Comparison of ENCODE assay signal across 13 mouse cellular contexts in genomic region chr17:6110956-6111355, GRCm38 (mm10). TPM values are rescaled to one million over a fixed set of nuclear protein-coding genes. Genes with fewer than 3 reads are reported as not detected.
DNase-seq lines count a peak whose midpoint lies in the region; ATAC-seq and TF ChIP-seq lines count a peak whose summit lies in the region.
"Had no signal": no experiment of that assay in that cellular context is flagged by ENCODE, and none has a peak within 500 bp of the region (broad histone marks: within the 10 kb centered on the region; RNA-seq: fewer than 3 reads in every experiment).

No protein-coding gene starts in this region.

- TF ChIP-seq EP300 in lung, postnatal 0 days (IDR thresholded peaks at IDR 0.05): no peak

- no peak overlapping the region for H3K27ac ChIP-seq in forebrain, postnatal 0 days (ENCODE audit: low read depth, low read length)
- H3K27ac ChIP-seq in forebrain, embryonic 15.5 days (replicated peaks): no peak overlapping the region
- H3K27ac ChIP-seq in lung, postnatal 0 days (ENCODE audit: low read length): no peak overlapping the region
- no peak overlapping the region for H3K27ac ChIP-seq in midbrain, embryonic 16.5 days (ENCODE audit: low read length)
- H3K27ac ChIP-seq: embryonic facial prominence, embryonic 12.5 days had no signal

- no peak overlapping the region for H3K4me3 ChIP-seq in forebrain, postnatal 0 days (ENCODE audit: low read depth, low read length)
- no peak overlapping the region for H3K4me3 ChIP-seq in forebrain, embryonic 15.5 days
- no peak overlapping the region for H3K4me3 ChIP-seq in lung, postnatal 0 days (ENCODE audit: low read depth, low read length)
- no peak overlapping the region for H3K4me3 ChIP-seq in midbrain, embryonic 16.5 days (ENCODE audit: low read depth, low read length)
- H3K4me3 ChIP-seq: embryonic facial prominence, embryonic 12.5 days had no signal

- ATAC-seq in forebrain, postnatal 0 days: no peak
- ATAC-seq in forebrain, embryonic 15.5 days (replicated peaks): no peak
- no peak for ATAC-seq in lung, postnatal 0 days
- no peak for ATAC-seq in megakaryocyte, adult 5-6 weeks (ENCODE audit: poor library complexity, severe bottlenecking)
- ATAC-seq in midbrain, embryonic 16.5 days: no peak
- ATAC-seq: forebrain, embryonic 16.5 days had no signal

- no peak overlapping the region for H3K4me2 ChIP-seq in forebrain, postnatal 0 days (ENCODE audit: low read depth)
- H3K4me2 ChIP-seq in forebrain, embryonic 15.5 days (replicated peaks): no peak overlapping the region
- H3K4me2 ChIP-seq in lung, postnatal 0 days (replicated peaks; ENCODE audit: low read depth, low read length): no peak overlapping the region
- H3K4me2 ChIP-seq in midbrain, embryonic 16.5 days (ENCODE audit: low read length): no peak overlapping the region
- H3K4me2 ChIP-seq: embryonic facial prominence, embryonic 12.5 days had no signal

- H3K9ac ChIP-seq in forebrain, postnatal 0 days: no peak overlapping the region
- H3K9ac ChIP-seq in forebrain, embryonic 15.5 days (replicated peaks): no peak overlapping the region
- no peak overlapping the region for H3K9ac ChIP-seq in lung, postnatal 0 days (replicated peaks; ENCODE audit: low read depth)
- H3K9ac ChIP-seq in midbrain, embryonic 16.5 days (ENCODE audit: low read depth, low read length): no peak overlapping the region
- H3K9ac ChIP-seq: embryonic facial prominence, embryonic 12.5 days had no signal

- H3K9me3 ChIP-seq in forebrain, postnatal 0 days (ENCODE audit: low read length): no peaks in the 10 kb centered on the region
- no peaks in the 10 kb centered on the region for H3K9me3 ChIP-seq in forebrain, embryonic 15.5 days
- H3K9me3 ChIP-seq in lung, postnatal 0 days (ENCODE audit: low read length): no peaks in the 10 kb centered on the region
- no peaks in the 10 kb centered on the region for H3K9me3 ChIP-seq in midbrain, embryonic 16.5 days (replicated peaks; ENCODE audit: control insufficient read depth, low read length, poor library complexity, severe bottlenecking)
- H3K9me3 ChIP-seq: embryonic facial prominence, embryonic 12.5 days had no signal

- H3K4me1 ChIP-seq in forebrain, postnatal 0 days (ENCODE audit: insufficient read depth): peaks cover 9% of the 10 kb centered on the region; the same call in 1 of the 2 replicates
- peaks cover 29% of the 10 kb centered on the region for H3K4me1 ChIP-seq in forebrain, embryonic 15.5 days
- peaks cover 10% of the 10 kb centered on the region; the same call in 1 of the 2 replicates for H3K4me1 ChIP-seq in lung, postnatal 0 days (ENCODE audit: insufficient read depth, low read depth, low read length)
- H3K4me1 ChIP-seq in midbrain, embryonic 16.5 days (ENCODE audit: control insufficient read depth, insufficient read depth, low read length): peaks cover 24% of the 10 kb centered on the region

- no peaks in the 10 kb centered on the region for H3K27me3 ChIP-seq in forebrain, postnatal 0 days (ENCODE audit: insufficient read depth, low read length)
- no peaks in the 10 kb centered on the region for H3K27me3 ChIP-seq in forebrain, embryonic 15.5 days
- H3K27me3 ChIP-seq in lung, postnatal 0 days (replicated peaks; ENCODE audit: insufficient read depth, low read length): no peaks in the 10 kb centered on the region
- no peaks in the 10 kb centered on the region for H3K27me3 ChIP-seq in midbrain, embryonic 16.5 days (ENCODE audit: control insufficient read depth, insufficient read depth, low read depth, low read length)
- H3K27me3 ChIP-seq: embryonic facial prominence, embryonic 12.5 days had no signal

- WGBS in forebrain, postnatal 0 days: 80% methylated on average over 3 of the region's 3 CpGs
- 80% methylated on average over 3 of the region's 3 CpGs for WGBS in forebrain, embryonic 15.5 days
- 73% methylated on average over 3 of the region's 3 CpGs for WGBS in lung, postnatal 0 days
- WGBS in midbrain, embryonic 16.5 days: 78% methylated on average over 3 of the region's 3 CpGs

- no peaks in the 10 kb centered on the region; the same call in 1 of the 2 replicates for H3K36me3 ChIP-seq in forebrain, postnatal 0 days (ENCODE audit: insufficient read depth)
- H3K36me3 ChIP-seq in forebrain, embryonic 15.5 days: peaks cover 9% of the 10 kb centered on the region; the same call in 1 of the 2 replicates
- no peaks in the 10 kb centered on the region for H3K36me3 ChIP-seq in lung, postnatal 0 days (ENCODE audit: insufficient read depth, low read length)
- H3K36me3 ChIP-seq in midbrain, embryonic 16.5 days (ENCODE audit: control insufficient read depth, insufficient read depth, low read length): no peaks in the 10 kb centered on the region

- TF ChIP-seq CTCF in forebrain, postnatal 0 days (IDR thresholded peaks at IDR 0.05; ENCODE audit: low read depth): peak; percentile 50
- peak; percentile 39 for TF ChIP-seq CTCF in lung, postnatal 0 days (IDR thresholded peaks at IDR 0.05)

- no peak for DNase-seq in forebrain, postnatal 0 days
- no peak for DNase-seq in lung, postnatal 0 days (ENCODE audit: low spot score)
- DNase-seq in lung, postnatal 25 days (ENCODE audit: low spot score): no peak
- DNase-seq in adipocyte (ENCODE audit: low spot score): peak; percentile 32
- DNase-seq: heart, postnatal 14 days; kidney, adult 9 months; lung, postnatal 14 days; thymus, postnatal 36 days had no signal

RNA-seq across cellular contexts. Expression of gene Tulp4, which starts 4.7 kb away (rescaled TPM):
- 380 and 417 TPM in 2 replicates for total RNA-seq in forebrain, postnatal 0 days (2014; rRNA removed)
- 82.4 and 92.0 TPM in 2 replicates for polyA plus RNA-seq in forebrain, postnatal 0 days (2015; fragmentation: Nextera tagmentation; extraction: Ambion mirVana)
- 140 and 152 TPM in 2 replicates for polyA plus RNA-seq in forebrain, embryonic 15.5 days (2015; fragmentation: Nextera tagmentation; extraction: Ambion mirVana)
- polyA plus RNA-seq in lung, postnatal 0 days (2015; fragmentation: Nextera tagmentation; extraction: Ambion mirVana): 34.4 and 35.4 TPM in 2 replicates
- total RNA-seq in megakaryocyte, adult 5-6 weeks (2015): 9.0 and 9.8 TPM in 2 replicates
- total RNA-seq in megakaryocyte, adult 5-6 weeks (2017): 13.2 and 17.5 TPM in 2 replicates
- polyA plus RNA-seq in midbrain, embryonic 16.5 days (2015; fragmentation: Nextera tagmentation; extraction: Ambion mirVana): 115 and 142 TPM in 2 replicates

RNA-seq across cellular contexts. Expression of gene Gtf2h5, which starts 31.4 kb away (rescaled TPM):
- total RNA-seq in forebrain, postnatal 0 days (2014; rRNA removed): 81.9 and 93.2 TPM in 2 replicates
- polyA plus RNA-seq in forebrain, postnatal 0 days (2015; fragmentation: Nextera tagmentation; extraction: Ambion mirVana): 240 and 271 TPM in 2 replicates
- 209 and 214 TPM in 2 replicates for polyA plus RNA-seq in forebrain, embryonic 15.5 days (2015; fragmentation: Nextera tagmentation; extraction: Ambion mirVana)
- 135 and 139 TPM in 2 replicates for polyA plus RNA-seq in lung, postnatal 0 days (2015; fragmentation: Nextera tagmentation; extraction: Ambion mirVana)
- 73.4 and 75.0 TPM in 2 replicates for total RNA-seq in megakaryocyte, adult 5-6 weeks (2015)
- 51.6 and 62.5 TPM in 2 replicates for total RNA-seq in megakaryocyte, adult 5-6 weeks (2017)
- polyA plus RNA-seq in midbrain, embryonic 16.5 days (2015; fragmentation: Nextera tagmentation; extraction: Ambion mirVana): 198 and 214 TPM in 2 replicates

RNA-seq across cellular contexts. Expression of gene Serac1, which starts 31.4 kb away (rescaled TPM):
- total RNA-seq in forebrain, postnatal 0 days (2014; rRNA removed): 14.7 and 20.3 TPM in 2 replicates
- 3.1 and 6.2 TPM in 2 replicates for polyA plus RNA-seq in forebrain, postnatal 0 days (2015; fragmentation: Nextera tagmentation; extraction: Ambion mirVana)
- polyA plus RNA-seq in forebrain, embryonic 15.5 days (2015; fragmentation: Nextera tagmentation; extraction: Ambion mirVana): 12.1 and 15.5 TPM in 2 replicates
- 2.5 and 3.0 TPM in 2 replicates for polyA plus RNA-seq in lung, postnatal 0 days (2015; fragmentation: Nextera tagmentation; extraction: Ambion mirVana)
- 1.2 and 2.1 TPM in 2 replicates for total RNA-seq in megakaryocyte, adult 5-6 weeks (2015)
- 4.9 and 5.7 TPM in 2 replicates for total RNA-seq in megakaryocyte, adult 5-6 weeks (2017)
- polyA plus RNA-seq in midbrain, embryonic 16.5 days (2015; fragmentation: Nextera tagmentation; extraction: Ambion mirVana): 12.6 and 13.7 TPM in 2 replicates
